Mouse (Mus musculus): ENCODE measurements around the gene Olfr561.
A peak's percentile ranks its signal among the peaks of the same experiment; 100 is the strongest.

The Olfr561 gene

GRCm38 (mm10) chr7:102770921-102771320 is at the start of gene Olfr561:
Olfr561 (plus strand) TSS chr7:102771221.
- no peak for DNase-seq

DNA sequence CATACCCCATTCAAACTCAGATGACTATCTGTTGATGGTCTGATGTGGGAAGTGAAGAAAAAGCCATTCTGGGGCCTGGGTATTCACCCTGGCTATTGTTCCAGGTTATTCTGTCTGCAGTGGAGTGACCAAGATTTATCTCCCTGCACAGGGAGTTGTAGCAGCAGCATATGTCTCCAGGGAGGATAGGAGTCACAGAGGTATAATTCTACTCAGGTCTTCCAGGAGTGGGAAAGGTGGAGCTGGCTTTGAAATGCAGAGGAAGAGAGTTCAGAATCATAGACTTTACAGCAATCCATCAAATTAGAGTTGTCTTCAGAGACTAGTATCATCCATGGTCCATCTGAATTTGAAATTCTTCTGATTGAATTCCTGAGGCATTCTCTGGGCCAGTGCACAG is 43.6 kb upstream of the Olfr561 start, which contains the start of gene Olfr559:
Gene Olfr559, minus strand, starts transcription at position 101 of the 400 bp plus-strand sequence.
- no peak for DNase-seq

DNA sequence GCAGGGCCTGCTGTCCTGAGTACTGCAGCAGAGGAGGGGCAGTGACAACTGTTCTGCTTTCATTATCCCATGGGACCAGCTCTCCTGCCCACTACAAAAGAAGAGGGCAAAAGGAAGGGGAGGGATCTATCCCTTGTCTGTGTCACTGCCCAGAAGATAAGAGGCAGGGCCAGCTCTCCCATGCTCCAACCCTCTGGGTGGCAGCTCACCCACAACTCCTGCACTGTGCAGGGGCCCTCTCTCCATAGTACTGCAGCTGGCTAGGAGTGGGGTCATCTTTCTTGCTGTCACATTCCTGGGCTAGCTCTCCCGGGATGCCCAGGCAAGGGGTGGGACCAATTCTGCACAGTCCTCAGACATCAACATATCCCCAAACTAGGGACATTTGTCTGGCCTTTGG is 37.2 kb upstream of the Olfr561 start:
- no peak for DNase-seq

DNA sequence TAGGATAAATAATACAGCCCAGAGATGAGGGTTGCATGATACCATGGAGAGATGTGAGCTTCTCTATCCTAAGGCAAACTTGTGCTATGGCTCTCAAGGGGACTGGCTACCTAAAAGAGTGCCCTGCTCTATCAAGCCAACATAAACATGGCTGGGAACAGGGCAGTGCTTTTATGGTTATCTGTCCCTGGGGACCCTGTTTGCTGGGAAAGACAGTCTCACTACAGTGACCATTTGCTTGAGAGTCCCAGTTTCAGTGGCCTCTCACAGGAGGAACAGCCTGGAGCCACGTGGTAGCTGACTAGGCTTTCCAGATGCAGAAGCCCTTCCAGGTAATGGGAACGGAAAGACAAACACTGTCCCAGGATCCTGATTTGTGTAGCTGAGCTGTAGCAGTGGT is 33.3 kb upstream of the Olfr561 start:
- no peak for DNase-seq

DNA sequence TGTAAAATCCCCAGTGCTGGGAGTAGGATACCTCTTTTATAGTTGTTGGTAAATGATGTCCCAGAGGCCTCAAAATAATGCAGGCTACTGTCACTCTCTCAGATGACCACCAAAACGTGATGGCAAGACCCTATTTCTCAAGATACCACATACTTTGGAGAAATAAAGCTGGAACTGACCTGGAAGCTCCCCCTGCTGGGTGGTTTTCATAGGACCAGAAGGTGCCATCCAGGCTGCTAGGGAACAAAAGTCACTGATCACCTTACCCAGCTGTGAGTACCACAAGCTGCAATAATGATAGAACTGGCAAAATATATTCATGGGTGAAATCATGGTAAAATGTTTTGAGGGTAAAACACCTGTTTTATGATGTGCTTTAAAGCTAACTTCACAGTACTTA is 18.9 kb upstream of the Olfr561 start:
- peak; percentile 10 for DNase-seq

GRCm38 (mm10) chr7:102759266-102759665 is 11.8 kb upstream of the Olfr561 start, which contains the start of the genes Olfr560 and Olfr78:
Olfr560 (minus strand) TSS chr7:102759366.
Olfr78 (minus strand) TSS chr7:102759471.
- no peak for DNase-seq

DNA sequence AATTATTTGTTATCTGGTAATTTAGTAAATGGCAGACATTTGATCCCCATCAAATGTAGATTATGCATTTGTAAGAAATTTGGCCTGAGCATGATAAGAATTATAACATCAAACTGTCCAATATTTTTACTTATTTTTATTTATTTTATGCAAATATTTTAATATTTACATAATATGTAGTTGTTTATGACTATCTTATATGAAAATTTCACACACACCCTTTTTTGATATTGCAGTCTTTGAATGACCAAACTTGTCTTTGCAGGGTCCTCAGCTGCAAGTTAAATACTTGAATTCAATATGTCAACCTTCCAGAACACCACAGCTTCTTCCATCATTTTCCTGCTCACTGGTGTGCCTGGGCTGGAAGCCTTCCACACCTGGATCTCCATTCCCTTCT is 32.2 kb downstream of the Olfr561 start, which contains the start of gene Olfr564:
Gene Olfr564, plus strand, starts transcription at position 301 of the 400 bp plus-strand sequence.
- no peak for DNase-seq
